Mouse (Mus musculus) Patski (cell line): ENCODE results near the gene Hoxb8. TPM values are rescaled to one million over a fixed set of nuclear protein-coding genes. Genes with fewer than 3 reads are reported as not detected.

Source experiments
- ATAC-seq: fragments of 100-300 bp; one replicate; pipeline ENCODE4 v1.8.0; 2021
- CTCF ChIA-PET: fragments of 350-600 bp; sonication (Branson Sonifier 250); formaldehyde crosslinking; loops from one replicate; lab custom pipeline; 2022; ENCODE audit warnings: inconsistent platforms; lab: Charles Lee
- POLR2A ChIA-PET: fragments of 350-600 bp; sonication (Branson Sonifier 250); formaldehyde crosslinking; loops from one replicate; lab custom pipeline; 2022; ENCODE audit warnings: antibody characterized with exemption, inconsistent platforms; lab: Charles Lee
- DNase-seq: peaks from one replicate; pipeline ENCODE4 v3.0.0-alpha.2; 2011; ENCODE audit warnings: low read depth, low spot score
- H3K27me3 ChIP-seq: fragments of 371-371 bp; one replicate; pipeline ENCODE4 v1.5.1; 2021
- CTCF ChIP-seq: fragments of 100-300 bp; IDR thresholded peaks from one replicate; pipeline ENCODE4 v1.5.1; 2021
- in situ Hi-C: fragments of 300-500 bp; cut with MboI; formaldehyde crosslinking; loops from 3 replicates; pipeline ENCODE4 v1.11.1; 2018; ENCODE audit warnings: low pct_unique_long_range_greater_than_20kb, mixed read lengths
- polyA plus RNA-seq: library from polyadenylated mRNA; unstranded; gene quantifications from one replicate; pipeline ENCODE4 v1.2.3, GENCODE M21; 2021

Hoxb8 gene
- polyA plus RNA-seq, 1 experiment from 2014 or later = 118 TPM

GRCm38 (mm10) chr11:96280399-96281378 lies 1.0 kb upstream of the Hoxb8 start:
- TF ChIP-seq CTCF = no peak
- CTCF ChIA-PET = interaction anchor here (0.7 to 12.6 kb wide), 16 partner anchors 12 to 463 kb away, joined by 3 to 215 read pairs (median 5); partner anchors contain the start of genes Hoxb5 and Hoxb6
- POLR2A ChIA-PET = interaction anchor here (0.6 to 42.9 kb wide), 16 partner anchors 9 to 459 kb away, joined by 3 to 1274 read pairs (median 4); partner anchors contain the start of genes Hoxb2, Hoxb3, Hoxb4 and Hoxb5
- H3K27me3 ChIP-seq = no peaks in the 10 kb centered on the region
- no peak for ATAC-seq
- no peak for DNase-seq
- in situ Hi-C loops = no loop called here

DNA sequence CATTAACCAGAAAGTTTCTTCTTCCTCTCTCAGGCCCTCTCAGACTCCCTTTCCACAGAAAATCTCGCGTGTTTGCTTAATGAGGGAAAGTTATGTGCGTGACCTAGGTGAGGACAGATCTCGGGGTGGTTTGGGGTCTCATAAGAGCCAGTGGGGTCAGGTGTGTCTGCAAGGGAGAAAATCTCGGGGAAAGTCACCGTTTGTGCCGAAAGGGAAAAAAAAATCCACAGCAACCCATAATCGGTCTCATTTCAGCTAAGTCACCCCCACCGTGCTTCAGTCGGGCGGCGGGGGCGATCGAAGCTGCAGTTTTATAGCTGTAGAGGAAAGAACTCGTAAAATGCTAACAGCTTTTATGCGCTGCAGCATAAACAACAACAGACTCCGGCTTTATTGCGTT lies 309 bp upstream of the Hoxb8 start:
- ATAC-seq (no peak), DNase-seq (no peak)
- in situ Hi-C loops = no loop called here
- POLR2A ChIA-PET = interaction anchor here (0.7 to 42.9 kb wide), 9 partner anchors 10 to 460 kb away, joined by 3 to 1274 read pairs (median 4); partner anchors contain the start of genes Hoxb4, Hoxb5, Hoxb6 and Hoxb7
- no peak for TF ChIP-seq CTCF
- H3K27me3 ChIP-seq = no peaks in the 10 kb centered on the region
- CTCF ChIA-PET = interaction anchor here (0.9 to 12.6 kb wide), 6 partner anchors 19 to 459 kb away, joined by 3 to 215 read pairs (median 5); partner anchors contain the start of genes Hoxb5 and Hoxb6

- ATAC-seq = no peak
- POLR2A ChIA-PET = interaction anchor here (0.5 to 42.9 kb wide), 10 partner anchors 8 to 463 kb away, joined by 3 to 1274 read pairs (median 4); partner anchors contain the start of genes Hoxb4, Hoxb5, Hoxb6 and Hoxb7
- in situ Hi-C loops = no loop called here
- TF ChIP-seq CTCF = no peak
- CTCF ChIA-PET = interaction anchor here (12.6 kb wide), 1 partner anchor 17 kb away, joined by 215 read pairs; the partner anchor contains the start of genes Hoxb5 and Hoxb6
- DNase-seq = no peak
- no peaks in the 10 kb centered on the region for H3K27me3 ChIP-seq
Observed at GRCm38 (mm10) chr11:96282795-96283430, 1.2 kb downstream of the Hoxb8 start.

DNA sequence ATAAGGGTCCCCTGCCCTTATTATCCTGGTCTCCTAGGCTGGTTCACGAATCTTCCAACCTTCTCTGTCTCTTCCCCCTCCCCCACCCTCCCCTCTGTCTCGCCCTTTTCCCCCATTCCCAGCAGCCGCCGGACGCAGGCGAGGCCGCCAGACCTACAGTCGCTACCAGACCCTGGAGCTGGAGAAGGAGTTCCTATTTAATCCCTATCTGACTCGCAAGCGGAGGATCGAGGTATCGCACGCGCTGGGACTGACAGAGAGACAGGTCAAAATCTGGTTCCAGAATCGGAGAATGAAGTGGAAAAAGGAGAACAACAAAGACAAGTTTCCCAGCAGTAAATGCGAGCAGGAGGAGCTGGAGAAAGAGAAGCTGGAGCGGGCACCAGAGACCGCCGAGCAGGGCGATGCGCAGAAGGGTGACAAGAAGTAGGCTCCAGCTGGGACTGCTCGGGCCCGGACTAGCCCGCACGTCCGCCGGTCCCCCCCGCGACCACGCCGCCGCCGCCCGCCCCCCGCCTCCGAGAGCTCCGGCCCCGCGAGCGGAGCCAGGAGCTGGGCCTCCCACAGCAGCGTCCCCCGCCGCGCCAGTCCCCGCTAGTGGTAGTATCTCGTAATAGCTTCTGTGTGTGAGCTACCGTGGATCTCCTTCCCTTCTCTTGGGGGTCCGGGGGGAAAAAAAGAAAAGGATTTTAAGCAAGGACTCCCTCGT lies 2.5 kb downstream of the Hoxb8 start:
- ChIA-PET POLR2A (interaction anchor here (0.6 to 42.9 kb wide), 11 partner anchors 9 to 1186 kb away, joined by 3 to 1274 read pairs (median 5); partner anchors contain the start of genes Hoxb4, Hoxb5, Hoxb6 and Hoxb7), CTCF (interaction anchor here (1.0 to 12.6 kb wide), 3 partner anchors 8 to 335 kb away, joined by 3 to 215 read pairs (median 3); partner anchors contain the start of genes Hoxb5 and Hoxb6)
- in situ Hi-C loops = no loop called here
- TF ChIP-seq CTCF = no peak
- no peaks in the 10 kb centered on the region for H3K27me3 ChIP-seq
- ATAC-seq (no peak), DNase-seq (no peak)

- H3K27me3 ChIP-seq = no peaks in the 10 kb centered on the region
- in situ Hi-C loops = no loop called here
- ChIA-PET POLR2A (interaction anchor here (0.6 to 42.9 kb wide), 10 partner anchors 10 to 1187 kb away, joined by 3 to 1274 read pairs (median 6); partner anchors contain the start of genes Hoxb4, Hoxb5, Hoxb6 and Hoxb7), CTCF (interaction anchor here (0.6 to 12.6 kb wide), 4 partner anchors 9 to 335 kb away, joined by 3 to 215 read pairs (median 3); partner anchors contain the start of genes Hoxb5 and Hoxb6)
- DNase-seq = no peak
- TF ChIP-seq CTCF = no peak
- no peak for ATAC-seq
Observed at GRCm38 (mm10) chr11:96284774-96285734, 3.3 kb downstream of the Hoxb8 start.

GRCm38 (mm10) chr11:96285771-96286738 lies 4.3 kb downstream of the Hoxb8 start, which contains the start of gene Hoxb7:
TSS of gene Hoxb7 (plus strand) at chr11:96286623.
- TF ChIP-seq CTCF = no peak
- ATAC-seq = peak; percentile 28
- POLR2A ChIA-PET = interaction anchor here (0.6 to 42.9 kb wide), 9 partner anchors 2 to 453 kb away, joined by 3 to 1274 read pairs (median 7); partner anchors contain the start of genes Hoxb4, Hoxb5, Hoxb6 and Hoxb7
- no peaks in the 10 kb centered on the region for H3K27me3 ChIP-seq
- in situ Hi-C loops = no loop called here
- CTCF ChIA-PET = no interaction called here
- DNase-seq = no peak

- in situ Hi-C loops = no loop called here
- H3K27me3 ChIP-seq = no peaks in the 10 kb centered on the region
- no peak for TF ChIP-seq CTCF
- no peak for DNase-seq
- ChIA-PET POLR2A (interaction anchor here (0.9 to 42.9 kb wide), 7 partner anchors 2 to 333 kb away, joined by 3 to 1274 read pairs (median 4); partner anchors contain the start of genes Hoxb4, Hoxb5, Hoxb6 and Hoxb7), CTCF (interaction anchor here (1.3 to 1.4 kb wide), 3 partner anchors 8 to 31 kb away, joined by 3 to 4 read pairs (median 3); no protein-coding TSS in a partner anchor)
- ATAC-seq = no peak
Observed at GRCm38 (mm10) chr11:96286739-96287385, 5.2 kb downstream of the Hoxb8 start.
